Comparison of ENCODE assay signal across 8 mouse cellular contexts in genomic region chr7:141413809-141414584, GRCm38 (mm10). TPM values are rescaled to one million over a fixed set of nuclear protein-coding genes. Genes with fewer than 3 reads are reported as not detected.
A peak's percentile ranks its signal among the peaks of the same experiment; 100 is the strongest.
DNase-seq lines count a peak whose midpoint lies in the region; ATAC-seq lines count a peak whose summit lies in the region.

TSS of gene Gatd1 (minus strand) at chr7:141414136.

- intact Hi-C loops in gastrocnemius, postnatal 14 days (cut with DNase I; ENCODE audit: low total_unique reads): no loop called here
- intact Hi-C loops in left cerebral cortex, postnatal 10 days (cut with DNase I): no loop called here

- peak; percentile 98 for DNase-seq in adipocyte (ENCODE audit: low spot score)
- peak; percentile 100 for DNase-seq in embryo, embryonic 10 days (ENCODE audit: low spot score)
- DNase-seq in gastrocnemius, postnatal 14 days: peak; percentile 100
- peak; percentile 99 to 100 for DNase-seq in left cerebral cortex, postnatal 10 days (ENCODE audit: extremely low spot score in 1 of 2, low spot score in 2 of 2)
- peak; percentile 99 for DNase-seq in right cerebral cortex, postnatal 25 days
- DNase-seq in urinary bladder, postnatal 4 days (ENCODE audit: low spot score in 2 of 2): peak; percentile 99 to 100

- ATAC-seq in inflammation-experienced regulatory T-cells, adult 6 months: peak; percentile 85
- ATAC-seq in megakaryocyte-erythroid progenitor cell, adult 5-6 weeks (replicated peaks; ENCODE audit: low FRiP score, low TSS enrichment, poor library complexity, severe bottlenecking): peak; percentile 83

RNA-seq across cellular contexts. Expression of gene Gatd1, which starts in this region (rescaled TPM):
- 1 to 10 TPM; 6.2 to 9.6 TPM for total RNA-seq in gastrocnemius, postnatal 14 days (2021)
- 100 to 1,000 TPM in 1 of 3 experiments, 10 to 100 TPM in 2; 70.1 to 108 (median 91.4) TPM for polyA plus RNA-seq in inflammation-experienced regulatory T-cells, adult 6 months (2017; shearing (Covaris generic))
- total RNA-seq in left cerebral cortex, postnatal 10 days (2021): 10 to 100 TPM; 38.2 to 39.5 TPM
- 26.8 and 33.7 TPM in 2 replicates for total RNA-seq in megakaryocyte-erythroid progenitor cell, adult 5-6 weeks (2014; fragmentation: Nextera tagmentation)
- total RNA-seq in megakaryocyte-erythroid progenitor cell, adult 5-6 weeks (2017): 10.9 and 13.9 TPM in 2 replicates

Comparison
In these comparisons a context has a peak if more than half of its experiments do, and no peak if none do; other contexts are left out.
1. Peak in every context shown above with its lines: DNase-seq and ATAC-seq.